ENCODE assay signal across 16 mouse cellular contexts in genomic region chr9:30273836-30274235, GRCm38 (mm10).
"Had no signal": no experiment of that assay in that cellular context is flagged by ENCODE, and none has a peak within 500 bp of the region (broad histone marks: within the 10 kb centered on the region; RNA-seq: fewer than 3 reads in every experiment).

No protein-coding gene starts in this region.

- H3K4me2 ChIP-seq: limb, embryonic 12.5 days; limb, embryonic 15.5 days; liver, embryonic 11.5 days; lung, embryonic 14.5 days; midbrain, embryonic 12.5 days; midbrain, embryonic 15.5 days had no signal

- H3K9ac ChIP-seq: limb, embryonic 12.5 days; limb, embryonic 15.5 days; liver, embryonic 14.5 days; liver, postnatal 0 days; lung, embryonic 14.5 days; midbrain, embryonic 12.5 days; midbrain, embryonic 15.5 days had no signal

- H3K4me3 ChIP-seq: layer of hippocampus, adult 2 months; limb, embryonic 12.5 days; limb, embryonic 15.5 days; midbrain, embryonic 12.5 days; midbrain, embryonic 15.5 days had no signal

- DNase-seq: kidney, adult 18-20 months; kidney, adult 9 months; layer of hippocampus, adult 9-11 months; liver, postnatal 0 days; lung, embryonic 14.5 days; thymus, adult 18-20 months; thymus, postnatal 36 days had no signal

- H3K4me1 ChIP-seq: limb, embryonic 12.5 days; limb, embryonic 15.5 days; midbrain, embryonic 15.5 days had no signal

- ATAC-seq: liver, postnatal 0 days; lung, postnatal 0 days; midbrain, embryonic 15.5 days had no signal

- H3K27me3 ChIP-seq: limb, embryonic 15.5 days; midbrain, embryonic 12.5 days; midbrain, embryonic 15.5 days had no signal

- H3K36me3 ChIP-seq: limb, embryonic 12.5 days; limb, embryonic 15.5 days; midbrain, embryonic 12.5 days; midbrain, embryonic 15.5 days had no signal

- H3K27ac ChIP-seq: layer of hippocampus, adult 2 months; limb, embryonic 12.5 days; limb, embryonic 15.5 days; liver, embryonic 14.5 days; macrophage; midbrain, embryonic 12.5 days; midbrain, embryonic 15.5 days had no signal

- H3K9me3 ChIP-seq: limb, embryonic 12.5 days; limb, embryonic 15.5 days; midbrain, embryonic 12.5 days; midbrain, embryonic 15.5 days had no signal
